Comparison of ENCODE assay signal across 21 mouse cellular contexts in genomic region chr8:126528434-126529080, GRCm38 (mm10). TPM values are rescaled to one million over a fixed set of nuclear protein-coding genes. Genes with fewer than 3 reads are reported as not detected.
DNase-seq lines count a peak whose midpoint lies in the region; ATAC-seq and TF ChIP-seq lines count a peak whose summit lies in the region.
"Had no signal": no experiment of that assay in that cellular context is flagged by ENCODE, and none has a peak within 500 bp of the region (broad histone marks: within the 10 kb centered on the region; RNA-seq: fewer than 3 reads in every experiment).

No protein-coding gene starts in this region.

- WGBS in heart, postnatal 0 days, result 43% methylated on average over 9 of the region's 9 CpGs
- 85% methylated on average over 9 of the region's 9 CpGs for WGBS in midbrain, embryonic 10.5 days
- 62% methylated on average over 9 of the region's 9 CpGs for WGBS in forebrain, embryonic 13.5 days

- no peak overlapping the region for H3K4me2 ChIP-seq in heart, postnatal 0 days (ENCODE audit: low read depth, low read length)
- H3K4me2 ChIP-seq in forebrain, embryonic 13.5 days, result no peak overlapping the region
- H3K4me2 ChIP-seq: embryonic facial prominence, embryonic 12.5 days; neural tube, embryonic 12.5 days had no signal

- no peak for TF ChIP-seq EP300 in heart, postnatal 0 days (IDR thresholded peaks at IDR 0.05; ENCODE audit: low read depth)

- intact Hi-C loops in heart, postnatal 25 days (cut with DNase I), result loop anchor here (5.0 kb wide), 2 partner anchors 39 to 209 kb away; no protein-coding TSS in a partner anchor

- H3K36me3 ChIP-seq in heart, postnatal 0 days (replicated peaks; ENCODE audit: control insufficient read depth, insufficient read depth, low read length), result no peaks in the 10 kb centered on the region
- no peaks in the 10 kb centered on the region for H3K36me3 ChIP-seq in midbrain, embryonic 10.5 days
- no peaks in the 10 kb centered on the region for H3K36me3 ChIP-seq in forebrain, embryonic 13.5 days (ENCODE audit: poor library complexity, severe bottlenecking)
- H3K36me3 ChIP-seq: embryonic facial prominence, embryonic 12.5 days; forebrain, embryonic 10.5 days; hindbrain, embryonic 10.5 days; neural tube, embryonic 12.5 days had no signal

- H3K27ac ChIP-seq in heart, postnatal 0 days (ENCODE audit: low read depth), result peak overlapping the region; percentile 88
- no peak overlapping the region for H3K27ac ChIP-seq in midbrain, embryonic 10.5 days (replicated peaks)
- no peak overlapping the region for H3K27ac ChIP-seq in forebrain, embryonic 13.5 days
- H3K27ac ChIP-seq: embryonic facial prominence, embryonic 12.5 days; hindbrain, embryonic 10.5 days; neural tube, embryonic 12.5 days had no signal

- ATAC-seq in heart, postnatal 0 days (ENCODE audit: insufficient read depth, low read depth), result no peak
- ATAC-seq in forebrain, embryonic 13.5 days, result no peak
- ATAC-seq: Patski had no signal

- no peak for TF ChIP-seq CTCF in heart, postnatal 0 days (IDR thresholded peaks at IDR 0.05; ENCODE audit: low read depth)

- H3K4me1 ChIP-seq in heart, postnatal 0 days (ENCODE audit: control insufficient read depth, insufficient read depth), result peaks cover 68% of the 10 kb centered on the region
- peaks cover 24% of the 10 kb centered on the region for H3K4me1 ChIP-seq in midbrain, embryonic 10.5 days
- peaks cover 20% of the 10 kb centered on the region for H3K4me1 ChIP-seq in forebrain, embryonic 13.5 days

- no peaks in the 10 kb centered on the region for H3K27me3 ChIP-seq in heart, postnatal 0 days (ENCODE audit: control insufficient read depth, insufficient read depth, low read length)
- no peaks in the 10 kb centered on the region for H3K27me3 ChIP-seq in midbrain, embryonic 10.5 days (ENCODE audit: low read depth, poor library complexity, severe bottlenecking)
- H3K27me3 ChIP-seq in forebrain, embryonic 13.5 days, result no peaks in the 10 kb centered on the region
- H3K27me3 ChIP-seq: embryonic facial prominence, embryonic 12.5 days; neural tube, embryonic 12.5 days; Patski had no signal

- peak; percentile 78 to 80 for DNase-seq in frontal cortex, adult 2 months (ENCODE audit: extremely low spot score in 1 of 2, low spot score in 1 of 2)
- no peak for DNase-seq in frontal cortex, postnatal 10 days (ENCODE audit: low spot score in 2 of 2)
- DNase-seq in heart, postnatal 0 days (ENCODE audit: low spot score), result no peak
- no peak for DNase-seq in heart, postnatal 25 days (ENCODE audit: low spot score)
- DNase-seq in testis, postnatal 10 days (ENCODE audit: low spot score), result peak; percentile 61
- DNase-seq in testis, postnatal 14 days (ENCODE audit: low spot score), result no peak
- DNase-seq in midbrain, embryonic 10.5 days (ENCODE audit: low spot score), result no peak
- DNase-seq: adrenal gland, postnatal 36 days; cerebellum, postnatal 36 days; gastrocnemius, postnatal 10 days; kidney, adult 9 months; kidney, postnatal 4 days; layer of hippocampus, postnatal 36 days; lung, postnatal 10 days had no signal

- H3K9me3 ChIP-seq in heart, postnatal 0 days (replicated peaks; ENCODE audit: control insufficient read depth, low read length), result no peaks in the 10 kb centered on the region
- H3K9me3 ChIP-seq in midbrain, embryonic 10.5 days (replicated peaks), result no peaks in the 10 kb centered on the region
- H3K9me3 ChIP-seq in forebrain, embryonic 13.5 days (replicated peaks), result no peaks in the 10 kb centered on the region
- H3K9me3 ChIP-seq: embryonic facial prominence, embryonic 12.5 days; forebrain, embryonic 10.5 days; hindbrain, embryonic 10.5 days; megakaryocyte, embryonic 14.5 days; neural tube, embryonic 12.5 days had no signal

- H3K4me3 ChIP-seq in heart, postnatal 0 days (ENCODE audit: low read depth, low read length), result no peak overlapping the region
- H3K4me3 ChIP-seq in midbrain, embryonic 10.5 days, result no peak overlapping the region
- H3K4me3 ChIP-seq in forebrain, embryonic 13.5 days, result no peak overlapping the region
- H3K4me3 ChIP-seq: embryonic facial prominence, embryonic 12.5 days; forebrain, embryonic 10.5 days; hindbrain, embryonic 10.5 days; megakaryocyte, embryonic 14.5 days; neural tube, embryonic 12.5 days had no signal

- H3K9ac ChIP-seq in heart, postnatal 0 days (replicated peaks; ENCODE audit: low read depth, low read length), result no peak overlapping the region
- no peak overlapping the region for H3K9ac ChIP-seq in forebrain, embryonic 13.5 days
- H3K9ac ChIP-seq: embryonic facial prominence, embryonic 12.5 days; neural tube, embryonic 12.5 days had no signal

RNA-seq across cellular contexts. Expression of gene Tarbp1, which starts 53.7 kb away (rescaled TPM):
- 6.2 and 6.8 TPM in 2 replicates for polyA plus RNA-seq in frontal cortex, adult 2 months (2012; rRNA removed)
- 5.6 and 7.3 TPM in 2 replicates for total RNA-seq in heart, postnatal 0 days (2014; rRNA removed; ENCODE audit: low replicate concordance)
- 0.73 and 0.92 TPM in 2 replicates for polyA plus RNA-seq in heart, postnatal 0 days (2015; fragmentation: Nextera tagmentation; extraction: Ambion mirVana)
- total RNA-seq in heart, postnatal 25 days (2021), result 1 to 10 TPM; 4.0 to 5.1 TPM
- 1.4 and 2.0 TPM in 2 replicates for polyA plus RNA-seq in midbrain, embryonic 10.5 days (2016; fragmentation: Nextera tagmentation; extraction: Ambion mirVana)
- 1.4 and 1.5 TPM in 2 replicates for polyA plus RNA-seq in forebrain, embryonic 13.5 days (2015; fragmentation: Nextera tagmentation; extraction: Ambion mirVana)

Comparison
In these comparisons a context has a peak if more than half of its experiments do, and no peak if none do; other contexts are left out.
1. DNase-seq: peak in frontal cortex, adult 2 months (2 of 2) and testis, postnatal 10 days (single experiment); none in frontal cortex, postnatal 10 days (0 of 2), heart, postnatal 0 days (single experiment), heart, postnatal 25 days (single experiment), testis, postnatal 14 days (single experiment) and midbrain, embryonic 10.5 days (single experiment).